Mouse (Mus musculus) cerebellum, adult 9-10 months (tissue): Measurements from ENCODE around the gene Nfia.

Source experiments
- DNase-seq: peaks from one replicate; pipeline ENCODE4 v3.0.0; 2022

Nfia gene

DNA sequence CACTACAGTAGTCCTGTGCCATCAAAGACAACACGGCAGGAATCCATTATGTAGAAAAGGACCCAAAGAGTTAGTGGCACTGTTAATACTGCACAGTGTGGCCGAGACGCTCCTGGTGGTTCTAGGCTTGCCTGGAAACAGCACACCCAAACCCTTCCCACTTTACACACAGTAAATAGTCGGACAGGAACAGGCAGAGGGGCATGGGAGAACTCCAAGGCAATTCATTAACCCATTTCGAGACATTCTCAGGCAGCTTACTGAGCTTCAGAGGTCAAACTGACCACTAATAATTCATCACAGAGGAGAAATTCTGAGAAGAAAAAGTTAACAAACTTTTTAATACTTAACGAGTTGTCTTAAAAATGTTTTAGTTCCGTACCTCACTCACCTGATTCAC is 107.2 kb downstream of the Nfia start:
- peak; percentile 30 for DNase-seq

DNA sequence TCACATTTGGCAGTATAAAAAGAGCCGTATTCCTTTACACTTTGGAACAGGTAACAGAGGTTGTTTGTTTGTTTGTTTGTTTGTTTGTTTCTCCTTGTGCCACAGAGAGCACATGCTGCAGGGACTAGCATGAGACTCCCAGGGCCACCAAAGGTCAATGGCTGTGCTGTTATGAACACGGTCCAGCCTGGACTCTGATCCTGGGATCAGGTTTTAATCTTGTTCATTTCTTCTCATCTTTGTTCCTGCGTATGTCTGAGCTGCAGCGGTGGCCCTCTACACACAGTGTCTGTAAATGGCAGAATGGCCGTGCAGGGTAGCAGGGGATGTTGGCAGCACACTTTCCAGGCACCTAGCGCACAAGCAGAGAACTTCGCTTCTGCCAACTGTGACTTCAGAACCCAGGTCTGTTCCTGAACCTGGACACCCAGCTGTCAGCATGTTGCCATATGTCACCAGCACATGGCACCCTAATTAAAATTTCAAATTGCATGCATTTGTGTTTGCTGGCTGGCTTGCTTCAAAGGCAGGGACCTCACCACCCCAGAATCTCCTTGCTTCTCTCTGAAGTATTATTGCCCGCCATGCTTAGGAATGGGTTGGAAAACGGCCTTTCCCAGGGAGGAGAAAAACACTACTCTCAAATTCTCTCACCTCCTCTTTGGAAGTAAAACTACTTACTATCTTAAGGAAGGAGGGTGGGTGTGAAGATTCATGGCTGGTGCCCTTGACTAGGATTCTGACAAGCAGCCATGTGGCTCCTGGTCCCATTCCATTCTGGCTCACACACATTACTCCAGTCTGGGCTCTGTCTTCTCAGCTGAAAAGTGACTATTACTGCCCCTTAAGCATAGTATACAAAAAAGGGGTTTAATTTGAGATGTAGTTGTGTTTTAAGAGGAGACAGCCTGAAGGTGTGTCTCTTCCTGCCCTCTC is 107.9 kb downstream of the Nfia start:
- DNase-seq: peak; percentile 96

- no peak for DNase-seq
Measured at GRCm38 (mm10) chr4:97885574-97885973, 113.0 kb downstream of the Nfia start.

DNA sequence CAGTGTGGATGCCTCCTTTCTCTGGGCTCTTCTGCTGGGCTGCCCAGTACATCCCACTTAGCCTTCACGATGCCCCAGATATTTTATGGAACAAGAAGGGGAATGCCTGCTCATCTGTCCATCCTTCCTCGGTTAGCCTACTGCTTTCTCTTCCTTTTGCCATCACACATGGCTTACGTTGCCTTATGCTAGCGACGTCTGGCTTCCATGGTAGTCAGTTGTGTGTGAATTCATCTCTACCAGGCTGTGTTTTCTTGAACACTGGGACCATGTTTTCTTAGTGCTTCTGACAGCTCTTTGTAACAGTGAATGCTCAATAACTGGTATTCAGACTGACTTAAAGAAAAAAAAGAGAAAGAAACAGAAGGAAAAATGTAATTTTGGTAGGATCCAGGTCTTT is 113.7 kb downstream of the Nfia start:
- DNase-seq: no peak

DNA sequence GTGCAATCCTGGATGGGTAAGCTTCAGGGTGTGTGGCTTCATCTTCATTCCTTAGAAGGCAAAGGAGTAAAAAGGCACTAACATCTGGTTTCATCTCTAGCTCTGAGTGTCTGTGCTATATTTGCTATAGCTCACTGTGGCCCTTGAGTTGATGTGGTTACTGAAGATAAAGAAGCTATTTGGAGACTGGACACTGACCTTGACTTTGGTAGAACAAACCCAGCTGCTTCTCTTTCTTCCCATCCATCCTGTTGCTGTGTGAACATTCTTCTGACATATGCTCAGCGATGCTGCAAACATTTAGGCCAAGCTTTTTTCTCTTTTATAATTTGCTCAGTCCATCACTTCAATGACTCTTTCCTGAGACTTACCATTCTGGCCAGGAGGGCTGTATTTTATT is 114.7 kb downstream of the Nfia start:
- no peak for DNase-seq

DNA sequence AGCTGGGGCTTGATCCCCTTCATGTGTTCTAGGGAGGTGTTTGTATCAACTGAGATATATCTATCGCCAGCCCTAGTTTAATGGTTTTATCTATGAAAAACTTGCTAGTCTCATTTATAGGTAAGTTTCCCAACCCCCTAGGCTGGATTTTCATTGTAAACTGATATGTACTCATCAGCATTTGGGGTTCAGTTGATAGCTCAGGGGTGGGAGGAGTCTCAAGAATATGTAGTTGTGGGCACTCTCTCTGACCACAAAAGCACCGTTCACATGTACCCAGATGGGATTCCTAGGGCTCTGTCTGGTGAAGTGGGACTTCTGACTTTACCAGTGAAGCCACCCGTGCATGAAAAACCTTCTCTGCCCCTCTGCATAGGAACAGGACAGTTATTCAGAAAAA is 118.5 kb downstream of the Nfia start:
- no peak for DNase-seq

DNA sequence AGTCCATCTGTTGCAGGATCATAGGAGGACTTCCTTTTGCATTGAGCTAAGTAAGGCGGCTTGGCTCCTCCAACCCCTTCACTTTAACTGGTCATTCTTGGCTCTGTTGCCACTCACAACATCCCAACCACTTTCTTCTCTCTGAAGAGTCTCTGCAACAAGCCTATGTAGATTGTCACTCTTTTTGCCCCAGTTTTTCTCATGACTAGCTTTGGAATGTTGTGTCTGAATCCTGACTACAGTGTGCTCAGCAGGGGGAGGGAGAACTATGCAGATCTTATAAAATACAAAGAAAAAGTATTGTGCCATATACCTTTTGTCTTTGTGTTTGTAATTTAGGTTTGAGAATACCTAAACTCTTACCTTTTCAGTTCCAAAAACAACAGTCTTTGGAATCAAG is 119.1 kb downstream of the Nfia start:
- DNase-seq: no peak

DNA sequence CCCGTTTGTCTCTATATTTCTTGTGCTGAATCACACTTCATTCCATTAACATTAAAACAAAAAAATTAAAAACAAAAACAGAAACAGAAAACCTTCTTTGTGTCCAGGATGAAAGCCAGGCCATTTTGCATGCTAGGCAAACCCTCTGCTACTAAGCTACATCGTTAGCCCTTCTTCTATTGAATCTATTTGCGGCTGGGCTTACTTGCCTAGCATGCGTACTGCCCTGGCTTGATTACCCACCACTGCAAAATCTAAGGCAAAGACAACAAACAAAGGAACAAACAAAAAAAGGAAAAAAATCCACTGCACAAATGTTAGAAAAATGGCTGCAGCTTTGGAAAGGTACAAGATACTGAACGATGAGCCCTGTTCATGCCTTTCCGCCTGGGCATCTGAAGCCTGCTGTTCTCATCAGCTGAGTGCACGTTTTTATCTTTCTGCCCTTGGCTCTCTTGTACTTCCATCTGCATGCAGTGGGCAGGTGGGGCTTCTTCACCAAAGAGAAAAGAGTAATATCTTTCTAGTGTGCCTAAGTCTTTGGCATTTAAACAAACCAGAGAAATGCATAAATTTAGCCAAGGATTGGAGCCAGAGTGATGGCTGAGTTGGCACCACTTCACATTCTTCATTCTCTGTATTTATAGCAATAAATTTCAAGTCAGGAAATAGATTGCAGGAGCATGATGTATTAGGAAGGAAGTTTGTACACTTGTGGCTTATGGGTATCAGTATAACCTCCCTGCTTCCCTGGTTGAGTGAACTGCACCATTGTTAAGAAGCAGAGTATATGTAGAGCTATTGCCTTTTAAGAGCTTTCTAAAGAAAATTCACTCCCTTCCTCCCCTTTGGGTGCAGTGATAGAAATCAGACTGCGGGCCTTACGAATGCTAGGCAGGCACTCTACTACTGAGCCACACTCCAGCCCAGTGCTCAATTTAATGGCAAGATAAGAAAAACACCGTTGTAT is 121.7 kb downstream of the Nfia start:
- peak; percentile 80 for DNase-seq

- no peak for DNase-seq
Measured at GRCm38 (mm10) chr4:97895940-97896339, 123.4 kb downstream of the Nfia start.

DNA sequence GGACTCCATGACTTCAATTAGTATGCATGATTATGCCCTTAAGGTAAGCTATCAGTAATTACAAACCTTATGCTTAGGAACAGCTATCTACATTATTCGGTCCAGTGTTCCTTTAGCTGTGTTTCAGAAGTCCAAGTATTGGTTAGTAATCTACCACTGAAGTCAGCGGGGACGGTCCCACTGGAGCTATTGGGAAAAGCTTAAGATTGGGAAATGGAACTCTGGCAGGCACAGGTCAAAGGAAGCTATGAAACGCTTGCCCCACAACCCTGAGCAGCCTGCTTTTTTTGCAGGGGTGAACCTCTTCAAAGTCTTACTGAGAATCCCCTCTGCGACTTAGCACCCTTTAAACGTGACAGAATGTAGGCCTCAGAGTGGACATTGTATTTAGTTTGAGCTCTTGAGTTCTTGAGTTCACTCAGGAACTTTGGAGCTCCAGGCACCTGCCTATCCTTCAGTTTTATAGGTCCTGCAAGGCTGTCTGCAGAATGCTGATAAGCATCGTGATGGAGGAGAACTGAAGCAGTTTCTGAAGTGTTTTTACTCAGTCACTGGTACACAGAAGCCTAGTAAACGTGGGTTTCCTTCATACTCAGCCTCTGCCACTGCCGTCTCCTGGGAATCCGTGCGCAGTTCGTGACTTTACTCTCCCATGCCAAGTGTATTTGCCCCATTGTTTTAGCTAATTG is 127.9 kb downstream of the Nfia start:
- no peak for DNase-seq

- DNase-seq: no peak
Measured at GRCm38 (mm10) chr4:97905826-97906225, 133.3 kb downstream of the Nfia start.

- DNase-seq: no peak
Measured at GRCm38 (mm10) chr4:97908576-97909147, 136.1 kb downstream of the Nfia start.

GRCm38 (mm10) chr4:97910115-97910776 is 137.7 kb downstream of the Nfia start:
- no peak for DNase-seq

DNA sequence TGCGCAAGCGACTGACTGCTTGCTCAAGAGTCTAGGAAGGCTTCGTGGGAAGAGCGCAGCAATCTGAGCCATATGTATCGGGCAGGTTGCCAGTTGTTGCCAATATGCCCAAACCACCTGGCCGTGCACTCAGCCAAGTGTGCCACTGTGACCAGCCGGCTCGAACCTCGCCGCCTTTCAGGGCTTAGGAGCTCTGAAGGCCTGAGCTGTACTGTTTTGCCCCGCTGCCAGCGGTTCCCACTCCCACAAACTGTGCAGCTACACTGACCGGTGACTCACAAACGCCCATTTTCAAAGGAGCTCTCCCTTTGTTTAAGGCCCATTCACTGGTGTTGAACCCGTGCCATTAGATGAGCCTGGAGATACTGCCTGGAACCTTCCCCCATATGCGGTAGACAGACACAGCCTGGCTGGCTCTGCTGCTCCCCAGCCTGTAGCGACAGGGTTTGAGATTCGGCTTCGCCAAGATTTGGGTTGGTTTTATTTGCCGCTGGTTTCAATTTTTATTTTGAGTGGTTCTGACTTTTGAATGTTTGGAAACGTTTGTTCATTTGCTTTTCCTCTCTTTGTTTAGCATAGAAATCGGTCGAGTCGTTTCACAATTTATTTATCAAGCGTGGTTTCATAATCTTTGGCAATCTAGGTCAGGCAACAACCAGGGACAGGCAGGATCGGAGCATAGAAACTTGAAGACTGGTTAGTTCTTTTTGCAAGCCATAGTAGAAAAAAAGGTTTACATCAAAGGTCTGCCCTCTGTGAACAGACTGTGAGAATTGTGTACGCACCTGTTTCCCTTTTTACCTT is 138.4 kb downstream of the Nfia start:
- DNase-seq: peak; percentile 97

GRCm38 (mm10) chr4:97911755-97912154 is 139.2 kb downstream of the Nfia start:
- DNase-seq: peak; percentile 55

DNA sequence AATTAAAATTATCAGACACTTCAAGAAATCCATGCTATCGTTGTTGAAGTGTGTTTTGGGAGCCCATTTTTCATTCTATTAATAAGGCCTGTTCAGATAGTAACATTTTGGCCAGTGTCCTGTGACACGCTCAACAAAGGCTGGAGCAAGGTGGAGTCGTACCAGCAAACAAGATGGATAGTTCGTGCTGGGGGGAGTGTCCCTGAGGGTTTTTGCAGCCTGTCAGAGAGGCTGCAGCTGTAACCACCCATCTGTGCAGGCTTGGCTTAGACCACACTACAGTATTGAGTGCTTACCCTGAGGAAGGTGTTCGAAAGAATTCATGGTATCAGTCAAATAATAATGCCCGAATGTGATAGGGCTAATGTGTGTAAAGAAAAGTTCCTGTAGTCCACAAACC is 139.6 kb downstream of the Nfia start:
- DNase-seq: peak; percentile 53

- DNase-seq: no peak
Measured at GRCm38 (mm10) chr4:97912560-97912959, 140.0 kb downstream of the Nfia start.

DNA sequence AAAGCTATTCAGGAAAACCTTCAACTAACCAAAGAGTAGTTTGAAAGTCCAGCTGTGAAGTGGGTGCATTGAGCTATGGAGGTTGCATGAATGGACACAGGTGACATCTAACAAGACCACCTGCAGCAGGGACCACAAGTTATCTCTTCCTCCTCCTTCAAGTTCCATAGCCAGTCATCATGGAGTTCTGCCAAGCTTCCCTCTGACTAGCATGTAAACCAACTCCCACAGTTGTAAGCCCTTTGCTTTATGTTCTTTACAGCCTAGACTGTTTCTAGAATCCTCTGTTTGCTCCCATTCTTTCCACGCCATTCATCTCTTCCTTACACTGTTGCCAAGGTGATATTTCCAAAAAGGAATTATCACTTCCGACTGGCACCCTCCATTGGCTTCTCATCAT is 141.8 kb downstream of the Nfia start:
- DNase-seq: no peak

DNA sequence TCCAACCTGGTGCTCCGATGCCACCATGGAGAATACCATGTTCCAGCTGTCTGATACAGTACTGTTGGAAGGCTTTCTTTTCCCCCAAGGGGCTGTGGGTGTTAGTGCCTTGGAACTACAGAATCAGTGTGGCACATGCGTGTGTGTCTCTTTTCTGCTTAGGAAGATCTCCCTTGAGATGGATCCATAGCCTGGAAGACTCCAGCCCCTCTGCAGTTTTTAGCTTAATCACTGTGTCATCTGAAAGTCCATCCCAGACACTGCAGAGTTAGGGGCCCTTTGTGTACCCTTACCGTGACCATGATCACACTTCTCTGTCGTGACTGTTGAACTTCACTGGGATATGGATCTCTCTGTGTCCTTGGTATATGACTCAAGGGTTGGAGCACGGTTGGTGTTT is 142.2 kb downstream of the Nfia start:
- DNase-seq: no peak

- DNase-seq: no peak
Measured at GRCm38 (mm10) chr4:97917568-97917967, 145.0 kb downstream of the Nfia start.

GRCm38 (mm10) chr4:97918675-97919074 is 146.1 kb downstream of the Nfia start:
- DNase-seq: no peak
